Mouse (Mus musculus): ENCODE results near the gene Sdhd. TPM values are rescaled to one million over a fixed set of nuclear protein-coding genes. Genes with fewer than 3 reads are reported as not detected.

Sdhd gene
- polyA plus RNA-seq, 1 experiment from 2014 or later, result 265 TPM

DNA sequence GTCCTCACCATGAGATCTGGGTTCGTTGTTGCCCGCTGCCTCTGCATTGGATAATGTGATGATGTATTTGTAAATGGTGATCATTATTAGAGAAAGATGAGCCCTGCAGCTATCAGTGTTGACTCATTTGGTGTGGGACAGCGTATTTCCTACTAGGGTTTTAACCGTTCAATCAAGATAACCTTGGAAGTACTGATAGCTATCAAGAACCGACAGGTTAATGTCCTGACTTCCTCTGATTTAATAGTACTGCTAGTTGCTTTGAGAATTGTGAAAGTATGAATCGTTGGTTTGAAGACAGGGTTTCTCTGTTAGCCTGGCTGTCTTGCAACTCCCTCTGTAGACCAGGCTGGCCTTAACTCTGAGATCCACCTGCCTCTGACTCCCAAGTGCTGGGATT, 726 bp upstream of the Sdhd start:
- ATAC-seq (ENCODE audit: low FRiP score, low read depth), result no peak

DNA sequence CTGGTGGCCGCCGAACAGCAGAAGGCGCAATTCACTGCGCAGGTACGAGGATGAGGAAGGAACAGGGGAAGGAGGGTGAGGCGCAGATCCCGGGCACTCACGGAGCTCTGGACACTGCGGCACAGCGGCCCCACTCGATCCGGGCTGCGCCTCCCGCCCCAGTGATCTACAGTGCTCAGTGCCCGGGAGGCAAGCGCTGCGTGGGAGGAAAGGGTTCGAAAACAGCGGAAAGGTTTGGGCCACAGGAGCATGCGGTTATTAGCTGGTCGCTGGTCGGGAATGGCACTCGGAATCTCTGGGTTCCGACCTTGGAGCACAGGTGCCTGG, 349 bp upstream of the Sdhd start:
- H3K27ac ChIP-seq (replicated peaks), result peak overlapping the region; percentile 91
- H3K27me3 ChIP-seq, result no peaks in the 10 kb centered on the region
- H3K9ac ChIP-seq, result peak overlapping the region; percentile 70
- peak overlapping the region; percentile 85 for H3K4me2 ChIP-seq
- H3K36me3 ChIP-seq, result peaks cover 42% of the 10 kb centered on the region
- H3K4me1 ChIP-seq (replicated peaks), result peaks cover 36% of the 10 kb centered on the region
- peak overlapping the region; percentile 70 for H3K4me3 ChIP-seq
- peak; percentile 94 for ATAC-seq (ENCODE audit: low FRiP score, low read depth)
- no peaks in the 10 kb centered on the region for H3K9me3 ChIP-seq
- under 1% methylated on average over 24 of the region's 24 CpGs for WGBS

More for the DNA sequence above, 726 bp upstream of the Sdhd start:
- Histone ChIP-seq H3K36me3 (peaks cover 39% of the 10 kb centered on the region), H3K27me3 (no peaks in the 10 kb centered on the region), H3K27ac (replicated peaks) (peak overlapping the region; percentile 91), H3K9ac (peak overlapping the region; percentile 70), H3K4me2 (peak overlapping the region; percentile 85), H3K4me3 (peak overlapping the region; percentile 70), H3K9me3 (no peaks in the 10 kb centered on the region), H3K4me1 (replicated peaks) (peaks cover 36% of the 10 kb centered on the region)
- WGBS, result 6% methylated on average over 6 of the region's 6 CpGs

DNA sequence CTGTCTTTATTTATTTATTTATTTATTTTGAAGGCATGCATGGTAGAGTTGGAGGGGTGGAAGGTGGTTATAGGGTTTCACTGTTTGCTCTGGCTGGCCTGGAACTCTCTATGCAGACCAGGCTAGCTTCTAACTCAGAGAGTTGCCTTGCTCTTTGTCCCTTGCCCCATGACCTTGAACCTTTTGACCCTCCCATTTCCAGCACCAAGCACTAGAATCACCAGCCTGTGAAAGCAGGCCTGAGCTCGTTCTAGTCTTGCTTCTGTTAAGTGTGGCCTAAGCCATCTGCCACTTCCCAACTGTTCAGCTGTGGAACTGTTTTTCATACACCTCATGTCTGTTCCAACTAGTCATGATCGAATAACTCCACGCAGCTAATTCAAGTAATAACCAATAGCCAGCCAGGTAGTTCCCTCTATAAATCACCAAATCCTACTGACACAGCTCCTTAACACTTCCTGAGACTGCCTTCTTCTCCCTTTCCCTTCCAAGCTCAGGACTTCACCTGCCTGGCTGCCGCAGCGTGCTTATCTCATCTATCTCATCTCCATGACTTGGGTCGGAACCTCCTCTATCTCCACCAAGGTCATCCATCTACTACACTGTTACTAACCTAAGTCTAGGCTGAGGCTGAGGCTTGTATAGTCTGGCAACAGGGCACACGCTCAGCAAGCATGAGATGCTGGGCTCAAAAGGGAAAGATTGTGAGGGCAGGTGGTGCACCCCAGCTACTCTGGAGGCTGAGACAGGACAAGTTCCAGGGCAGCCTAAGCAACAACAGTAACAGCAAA, 1.4 kb downstream of the Sdhd start:
- Histone ChIP-seq H3K27ac (replicated peaks) (no peak overlapping the region), H3K9me3 (no peaks in the 10 kb centered on the region), H3K4me3 (peak overlapping the region; percentile 70), H3K27me3 (no peaks in the 10 kb centered on the region), H3K9ac (peak overlapping the region; percentile 70; the same call in 1 of the 2 replicates), H3K4me2 (peak overlapping the region; percentile 85), H3K36me3 (peaks cover 47% of the 10 kb centered on the region), H3K4me1 (replicated peaks) (peaks cover 36% of the 10 kb centered on the region)
- ATAC-seq (ENCODE audit: low FRiP score, low read depth), result no peak
- WGBS, result 94% methylated on average over 7 of the region's 7 CpGs

DNA sequence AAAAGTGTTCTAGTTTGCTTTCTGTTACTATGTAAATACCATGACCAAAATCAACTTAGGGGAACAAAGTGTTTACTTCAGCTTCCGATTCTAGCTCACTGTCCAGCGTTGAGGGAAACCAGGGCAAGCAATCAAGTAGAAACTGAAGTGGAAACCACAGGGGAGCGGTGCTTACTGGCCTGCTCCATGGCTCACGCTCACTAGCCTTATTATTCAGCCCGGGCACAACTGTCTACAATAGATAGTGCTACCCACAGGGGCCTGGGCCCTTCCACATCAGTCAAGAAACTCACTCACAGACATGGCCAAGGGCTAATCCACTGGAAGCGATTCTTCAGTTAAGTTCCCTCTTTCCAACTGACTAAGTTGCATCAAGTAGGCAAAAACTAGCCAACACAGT, 2.1 kb downstream of the Sdhd start:
- H3K36me3 ChIP-seq, result peaks cover 52% of the 10 kb centered on the region
- 85% methylated on average over 6 of the region's 6 CpGs for WGBS
- H3K27me3 ChIP-seq, result no peaks in the 10 kb centered on the region

DNA sequence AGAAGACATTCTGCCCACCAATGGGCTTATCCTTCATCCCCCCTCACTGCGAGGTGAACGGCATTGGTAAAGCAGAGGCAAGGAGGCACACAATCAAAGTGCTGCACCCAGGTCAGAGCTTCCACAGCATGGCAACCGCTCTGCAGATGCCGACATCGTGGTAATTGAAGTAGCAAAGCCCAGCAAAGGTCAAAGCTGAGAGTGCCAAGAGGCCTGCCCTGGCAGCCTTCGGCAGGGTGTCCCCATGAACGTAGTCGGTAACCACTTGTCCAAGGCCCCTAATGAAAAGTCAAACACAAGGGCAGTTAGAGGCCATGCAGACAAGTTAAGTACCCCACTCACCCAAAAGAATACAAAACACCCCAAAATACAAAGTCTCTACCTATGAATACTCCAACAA, 6.6 kb downstream of the Sdhd start:
- no peak for ATAC-seq (ENCODE audit: low FRiP score, low read depth)
- H3K36me3 ChIP-seq, result peaks cover 57% of the 10 kb centered on the region
- WGBS, result 97% methylated on average over 8 of the region's 8 CpGs

More for the DNA sequence above, 2.1 kb downstream of the Sdhd start:
- no peak overlapping the region for H3K27ac ChIP-seq (replicated peaks)
- H3K4me2 ChIP-seq, result peak overlapping the region; percentile 85; the same call in 1 of the 2 replicates
- H3K9me3 ChIP-seq, result no peaks in the 10 kb centered on the region
- H3K4me1 ChIP-seq (replicated peaks), result peaks cover 36% of the 10 kb centered on the region
- H3K9ac ChIP-seq, result no peak overlapping the region
- no peak for ATAC-seq (ENCODE audit: low FRiP score, low read depth)
- no peak overlapping the region for H3K4me3 ChIP-seq

DNA sequence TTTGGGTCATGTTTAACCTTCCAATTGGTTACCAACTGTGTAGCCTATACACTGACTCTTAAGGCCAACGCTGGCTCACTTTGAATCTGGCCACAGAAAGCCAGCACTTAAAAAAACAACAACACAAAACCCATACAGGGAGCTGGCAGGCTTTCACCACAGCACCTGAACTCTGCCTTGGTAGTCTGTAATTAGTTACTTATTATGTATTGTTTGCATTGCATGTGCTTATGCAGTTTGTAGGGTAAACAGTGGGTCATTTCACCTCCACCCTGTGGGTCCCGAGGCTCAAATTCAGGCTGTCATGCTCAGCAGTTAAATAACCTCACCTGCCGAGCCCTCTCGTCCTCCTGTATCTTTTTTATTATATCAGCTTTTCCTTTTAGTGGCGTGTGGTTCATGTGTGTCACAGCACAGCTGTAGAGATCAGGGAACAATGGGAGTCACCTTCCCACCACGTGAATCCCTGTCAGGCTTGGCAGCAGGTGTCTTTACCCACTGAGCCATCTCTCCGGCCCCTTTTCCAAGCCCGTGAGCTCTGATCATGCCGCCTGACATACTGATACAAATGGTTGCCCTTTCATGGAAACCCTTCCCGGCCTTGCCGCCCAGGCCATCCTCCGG, 8.7 kb downstream of the Sdhd start:
- no peaks in the 10 kb centered on the region for H3K4me1 ChIP-seq (replicated peaks)
- H3K9me3 ChIP-seq, result no peaks in the 10 kb centered on the region
- no peak overlapping the region for H3K4me2 ChIP-seq
- H3K36me3 ChIP-seq, result peaks cover 49% of the 10 kb centered on the region
- no peak for ATAC-seq (ENCODE audit: low FRiP score, low read depth)
- 76% methylated on average over 12 of the region's 12 CpGs for WGBS
- H3K27me3 ChIP-seq, result no peaks in the 10 kb centered on the region
- H3K27ac ChIP-seq (replicated peaks), result no peak overlapping the region
- no peak overlapping the region for H3K9ac ChIP-seq
- H3K4me3 ChIP-seq, result no peak overlapping the region

More for the DNA sequence above, 6.6 kb downstream of the Sdhd start:
- no peak overlapping the region for H3K9ac ChIP-seq
- H3K4me2 ChIP-seq, result no peak overlapping the region
- peaks cover 10% of the 10 kb centered on the region for H3K4me1 ChIP-seq (replicated peaks)
- no peak overlapping the region for H3K27ac ChIP-seq (replicated peaks)
- no peak overlapping the region for H3K4me3 ChIP-seq
- H3K27me3 ChIP-seq, result no peaks in the 10 kb centered on the region
- H3K9me3 ChIP-seq, result no peaks in the 10 kb centered on the region

DNA sequence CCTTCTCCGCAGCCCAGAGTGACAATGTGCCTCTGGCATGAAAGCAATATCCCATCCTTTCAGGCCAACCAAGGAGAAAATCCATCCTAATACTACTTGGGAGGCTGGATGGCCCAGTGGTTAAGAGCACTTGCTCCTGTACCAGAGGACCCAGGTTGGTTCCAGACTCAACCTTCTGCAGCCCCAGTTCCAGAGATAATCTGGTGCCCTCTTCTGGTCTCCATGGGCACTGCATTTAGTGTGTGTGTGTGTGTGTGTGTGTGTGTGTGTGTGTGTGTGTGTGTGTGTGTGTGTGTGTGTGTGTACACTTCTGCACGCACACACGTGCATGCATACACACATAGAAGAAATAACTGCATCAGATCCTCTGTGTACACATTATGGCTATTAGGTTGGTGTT, 10.1 kb downstream of the Sdhd start:
- H3K9ac ChIP-seq, result no peak overlapping the region
- H3K27ac ChIP-seq (replicated peaks), result no peak overlapping the region
- H3K4me3 ChIP-seq, result no peak overlapping the region
- H3K4me1 ChIP-seq (replicated peaks), result no peaks in the 10 kb centered on the region
- H3K36me3 ChIP-seq, result peaks cover 36% of the 10 kb centered on the region
- 82% methylated on average over 3 of the region's 3 CpGs for whole genome bisulfite sequencing
- no peaks in the 10 kb centered on the region for H3K27me3 ChIP-seq
- no peaks in the 10 kb centered on the region for H3K9me3 ChIP-seq
- no peak overlapping the region for H3K4me2 ChIP-seq
- ATAC-seq (ENCODE audit: low FRiP score, low read depth), result no peak

DNA sequence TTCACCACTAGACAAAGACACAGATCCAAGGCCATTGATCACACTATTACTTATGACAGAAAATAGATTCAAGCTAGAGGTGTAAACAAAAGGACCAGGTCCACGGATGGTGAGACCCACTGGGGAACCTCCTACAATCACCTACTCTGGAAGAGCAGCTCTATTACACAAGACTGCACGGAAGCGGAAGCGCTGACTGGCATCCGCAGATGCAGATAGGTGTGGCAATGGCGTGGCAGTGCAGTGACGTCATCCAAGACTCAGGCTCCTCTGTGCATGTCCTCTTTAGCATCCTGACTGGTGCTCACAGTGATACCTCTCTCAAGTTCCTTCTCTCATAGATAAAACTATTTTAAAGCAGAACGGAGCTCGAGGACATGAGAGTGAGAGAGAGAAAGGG, 10.7 kb downstream of the Sdhd start:
- no peak overlapping the region for H3K4me3 ChIP-seq

DNA sequence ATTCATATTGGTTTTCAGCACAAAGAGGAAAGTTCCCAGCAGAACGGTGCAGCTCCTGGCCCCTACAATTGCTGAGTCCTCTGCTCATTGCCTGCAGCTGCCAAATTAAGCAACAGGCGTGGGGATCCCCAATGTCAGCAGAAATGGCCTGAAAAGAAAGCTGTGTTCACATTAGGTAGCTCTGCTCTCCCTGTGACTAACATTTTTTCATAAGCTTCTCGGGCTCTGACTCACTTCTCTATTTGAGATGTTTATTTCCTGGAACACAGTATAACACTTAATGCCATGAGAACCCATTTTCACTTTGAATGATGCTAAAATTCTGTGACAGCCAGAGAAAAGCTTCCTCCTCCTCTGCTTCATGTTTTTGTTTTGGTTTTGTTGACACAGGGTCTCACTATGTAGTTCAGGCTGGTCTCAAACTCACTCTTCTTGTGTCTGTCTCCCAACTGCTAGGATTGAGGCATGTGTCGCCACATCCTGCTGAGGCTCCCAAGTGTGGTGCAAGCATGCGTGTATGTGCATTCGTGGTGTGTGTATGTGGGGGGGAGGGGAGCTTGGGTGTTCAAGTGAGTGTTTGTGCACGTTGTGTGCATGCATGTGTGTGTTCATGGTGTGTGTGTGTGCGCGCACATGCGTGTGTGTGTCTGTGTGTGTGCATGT, 12.6 kb downstream of the Sdhd start:
- no peaks in the 10 kb centered on the region for H3K27me3 ChIP-seq
- no peak overlapping the region for H3K27ac ChIP-seq (replicated peaks)
- no peak for ATAC-seq (ENCODE audit: low FRiP score, low read depth)
- peaks cover 12% of the 10 kb centered on the region for H3K36me3 ChIP-seq
- no peak overlapping the region for H3K4me2 ChIP-seq
- H3K4me3 ChIP-seq, result no peak overlapping the region
- no peak overlapping the region for H3K9ac ChIP-seq
- 81% methylated on average over 10 of the region's 10 CpGs for WGBS
- no peaks in the 10 kb centered on the region for H3K9me3 ChIP-seq
- no peaks in the 10 kb centered on the region for H3K4me1 ChIP-seq (replicated peaks)

More for the DNA sequence above, 10.7 kb downstream of the Sdhd start:
- H3K4me1 ChIP-seq (replicated peaks), result no peaks in the 10 kb centered on the region
- no peak overlapping the region for H3K9ac ChIP-seq
- H3K36me3 ChIP-seq, result peaks cover 30% of the 10 kb centered on the region
- WGBS, result 90% methylated on average over 9 of the region's 9 CpGs
- H3K4me2 ChIP-seq, result no peak overlapping the region
- ATAC-seq (ENCODE audit: low FRiP score, low read depth), result no peak
- H3K27me3 ChIP-seq, result no peaks in the 10 kb centered on the region
- H3K27ac ChIP-seq (replicated peaks), result no peak overlapping the region
- H3K9me3 ChIP-seq, result no peaks in the 10 kb centered on the region

DNA sequence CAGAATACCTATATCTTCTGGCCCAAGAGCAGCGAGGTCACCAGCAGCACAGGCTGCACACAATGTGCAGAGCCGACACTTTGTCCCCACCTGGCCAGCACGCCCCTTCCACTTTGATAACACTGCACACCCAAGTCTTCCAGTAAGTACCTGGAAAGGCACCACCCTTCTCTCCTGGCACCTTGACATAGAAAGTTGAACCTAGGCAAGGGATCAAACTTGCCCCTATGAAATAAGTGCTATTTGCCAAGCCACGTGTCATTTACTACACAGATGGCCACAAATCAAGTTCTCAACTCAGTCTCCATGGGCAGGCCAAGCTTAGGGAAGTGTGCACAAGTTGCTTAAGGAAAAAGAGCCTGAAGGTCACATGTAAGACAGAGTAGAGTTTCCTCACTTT, 16.7 kb downstream of the Sdhd start:
- H3K27ac ChIP-seq (replicated peaks), result no peak overlapping the region
- no peak overlapping the region for H3K4me3 ChIP-seq
- ATAC-seq (ENCODE audit: low FRiP score, low read depth), result no peak
- H3K9ac ChIP-seq, result no peak overlapping the region
- H3K36me3 ChIP-seq, result no peaks in the 10 kb centered on the region
- no peaks in the 10 kb centered on the region for H3K9me3 ChIP-seq
- H3K27me3 ChIP-seq, result no peaks in the 10 kb centered on the region
- no peak overlapping the region for H3K4me2 ChIP-seq
- H3K4me1 ChIP-seq (replicated peaks), result no peaks in the 10 kb centered on the region
- 79% methylated on average over 4 of the region's 4 CpGs for WGBS

DNA sequence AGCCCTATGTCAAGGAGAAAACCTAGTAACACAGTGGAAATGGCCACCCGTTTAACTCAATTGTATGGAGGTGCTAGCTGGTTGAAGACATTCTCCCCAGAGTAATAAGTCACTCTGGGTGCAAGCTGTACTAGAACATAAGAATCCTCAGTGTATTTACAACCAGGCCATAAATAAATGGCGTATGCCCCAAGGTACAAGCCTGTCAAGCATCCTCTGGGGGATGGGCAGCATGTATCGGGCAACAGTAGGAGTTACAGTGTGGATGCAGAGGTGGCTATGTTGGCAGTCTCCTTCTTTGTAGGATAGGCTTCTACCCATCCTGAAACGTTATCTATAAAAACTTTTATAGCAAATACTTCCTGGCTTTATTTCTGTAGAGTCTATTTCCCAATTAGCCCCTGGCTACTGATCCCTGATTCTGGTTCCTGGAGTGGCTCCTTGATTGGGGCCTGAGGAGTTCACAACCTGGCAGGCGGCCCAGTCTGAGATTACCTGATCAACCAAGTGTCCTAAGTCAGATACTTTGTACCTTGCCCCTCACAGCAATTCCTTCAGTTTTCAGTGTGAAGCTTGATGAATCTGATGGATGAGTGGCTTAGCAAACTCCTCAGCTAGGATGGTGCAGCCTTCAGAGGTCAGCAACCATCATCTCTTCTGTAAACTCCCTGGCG, 18.3 kb downstream of the Sdhd start:
- H3K27ac ChIP-seq (replicated peaks), result no peak overlapping the region
- no peaks in the 10 kb centered on the region for H3K9me3 ChIP-seq
- H3K9ac ChIP-seq, result no peak overlapping the region
- no peaks in the 10 kb centered on the region for H3K36me3 ChIP-seq
- H3K4me1 ChIP-seq (replicated peaks), result no peaks in the 10 kb centered on the region
- WGBS, result 86% methylated on average over 6 of the region's 6 CpGs
- no peak overlapping the region for H3K4me3 ChIP-seq
- H3K27me3 ChIP-seq, result no peaks in the 10 kb centered on the region
- ATAC-seq (ENCODE audit: low FRiP score, low read depth), result no peak
- no peak overlapping the region for H3K4me2 ChIP-seq

DNA sequence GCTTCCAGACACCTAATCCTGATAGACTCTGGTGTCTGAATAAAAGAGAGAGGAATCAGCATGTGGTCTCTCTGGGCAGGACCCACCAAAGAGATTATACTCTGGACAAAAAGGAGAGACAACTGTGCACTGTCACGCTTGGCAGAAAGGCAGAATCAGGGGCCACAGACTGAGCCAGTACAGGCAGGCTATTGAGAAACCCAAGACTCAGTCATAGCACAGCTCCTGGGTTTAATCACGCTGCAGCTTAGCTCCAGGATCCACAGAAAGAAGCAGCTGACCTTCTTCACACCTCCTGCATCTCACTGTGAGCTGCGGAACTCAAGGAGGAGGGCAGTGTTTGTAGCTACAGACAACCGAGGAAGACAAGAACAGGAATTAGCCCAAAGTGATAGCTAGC, 23.2 kb downstream of the Sdhd start:
- H3K4me1 ChIP-seq (replicated peaks), result no peaks in the 10 kb centered on the region
- no peak overlapping the region for H3K27ac ChIP-seq (replicated peaks)
- no peaks in the 10 kb centered on the region for H3K27me3 ChIP-seq
- no peak overlapping the region for H3K4me2 ChIP-seq
- H3K9me3 ChIP-seq, result no peaks in the 10 kb centered on the region
- no peak overlapping the region for H3K4me3 ChIP-seq
- ATAC-seq (ENCODE audit: low FRiP score, low read depth), result no peak
- 48% methylated on average over 4 of the region's 4 CpGs for WGBS
- no peak overlapping the region for H3K9ac ChIP-seq
- H3K36me3 ChIP-seq, result no peaks in the 10 kb centered on the region
